Mouse (Mus musculus): ENCODE results near the gene Wdtc1. TPM values are rescaled to one million over a fixed set of nuclear protein-coding genes. Genes with fewer than 3 reads are reported as not detected.

The Wdtc1 gene
- total RNA-seq, 1 experiment = 91.8 TPM

DNA sequence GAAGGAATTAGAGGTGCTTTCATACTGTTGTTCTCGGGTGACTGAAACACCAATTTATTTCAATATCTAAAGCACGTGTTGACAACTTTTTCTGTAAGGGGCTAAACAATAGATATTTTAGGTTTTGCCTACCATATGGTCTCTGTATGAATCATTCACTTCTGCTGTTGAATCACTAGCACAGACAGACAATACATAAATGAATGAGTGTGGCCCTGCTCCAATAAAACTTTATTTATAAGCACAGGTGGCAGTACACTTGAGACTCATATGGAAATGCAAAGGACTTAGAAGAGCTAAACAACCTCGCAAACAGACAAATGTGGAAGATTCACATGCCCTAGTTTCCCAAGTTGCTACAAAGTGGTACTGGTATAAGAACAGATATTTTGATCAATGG, 33.6 kb downstream of the Wdtc1 start:
- Histone ChIP-seq H3K27ac (ENCODE audit: insufficient read depth, low read depth, low read length, poor library complexity, severe bottlenecking) (no peak overlapping the region), H3K36me3 (ENCODE audit: control insufficient read depth, insufficient read depth, low read length, poor library complexity, severe bottlenecking) (peaks cover 10% of the 10 kb centered on the region), H3K4me3 (ENCODE audit: insufficient read depth in 1 of 2, low read depth in 1 of 2, low read length in 2 of 2, poor library complexity in 1 of 2, severe bottlenecking in 1 of 2) (no peak overlapping the region), H3K9ac (ENCODE audit: insufficient read depth, low read depth, low read length, poor library complexity, severe bottlenecking) (no peak overlapping the region), H3K4me1 (ENCODE audit: control insufficient read depth in 2 of 2, insufficient read depth in 2 of 2, low read length in 2 of 2, poor library complexity in 1 of 2) (no peaks in the 10 kb centered on the region), H3K9me3 (ENCODE audit: control insufficient read depth, insufficient read depth, low read depth, low read length) (no peaks in the 10 kb centered on the region)
- TF ChIP-seq ZC3H11A (IDR thresholded peaks at IDR 0.05; ENCODE audit: borderline replicate concordance, low read depth, low read length) (no peak), HCFC1 (IDR thresholded peaks at IDR 0.05; ENCODE audit: borderline replicate concordance, insufficient read depth, low read length) (no peak), MAFK (IDR thresholded peaks at IDR 0.05; ENCODE audit: insufficient read depth, low read depth, low read length) (no peak), CHD2 (IDR thresholded peaks at IDR 0.05; ENCODE audit: low read depth, low read length) (no peak), ZNF384 (IDR thresholded peaks at IDR 0.05; ENCODE audit: low read depth, low read length) (no peak)
- in situ Hi-C loops (cut with MboI; ENCODE audit: low sequenced_read_pairs in 2 of 2, unreplicated experiment in 2 of 2) = no loop called here
- no peak for DNase-seq (ENCODE audit: low read depth, low spot score)

DNA sequence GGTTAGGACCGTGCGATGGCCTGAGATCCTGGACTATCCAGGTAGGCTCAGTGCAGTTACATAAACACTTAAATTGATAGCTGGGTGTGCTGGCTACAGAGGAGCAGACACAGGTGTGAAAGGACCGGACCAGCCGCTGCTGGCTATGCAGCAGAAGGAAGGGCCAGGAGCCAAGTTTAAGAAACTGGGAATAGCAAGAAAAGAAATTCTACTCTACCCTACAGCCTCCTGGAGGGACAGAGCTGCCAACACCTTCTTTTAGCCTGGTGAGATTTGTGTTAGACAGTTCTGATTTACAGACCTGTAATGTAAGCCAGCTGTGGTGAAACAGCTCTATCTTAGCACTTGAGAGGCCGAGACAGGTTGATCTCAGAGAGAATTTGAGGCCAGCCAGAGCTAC, 37.3 kb downstream of the Wdtc1 start:
- H3K27ac ChIP-seq (ENCODE audit: insufficient read depth, low read depth, low read length, poor library complexity, severe bottlenecking) = no peak overlapping the region
- no peaks in the 10 kb centered on the region for H3K4me1 ChIP-seq (ENCODE audit: control insufficient read depth in 2 of 2, insufficient read depth in 2 of 2, low read length in 2 of 2, poor library complexity in 1 of 2)
- no peak for DNase-seq (ENCODE audit: low read depth, low spot score)
- no peak overlapping the region for H3K9ac ChIP-seq (ENCODE audit: insufficient read depth, low read depth, low read length, poor library complexity, severe bottlenecking)
- H3K4me3 ChIP-seq (ENCODE audit: insufficient read depth in 1 of 2, low read depth in 1 of 2, low read length in 2 of 2, poor library complexity in 1 of 2, severe bottlenecking in 1 of 2) = no peak overlapping the region
- in situ Hi-C loops (cut with MboI; ENCODE audit: low sequenced_read_pairs in 2 of 2, unreplicated experiment in 2 of 2) = no loop called here
- peaks cover 13% of the 10 kb centered on the region for H3K36me3 ChIP-seq (ENCODE audit: control insufficient read depth, insufficient read depth, low read length, poor library complexity, severe bottlenecking)
- TF ChIP-seq CHD2 (IDR thresholded peaks at IDR 0.05; ENCODE audit: low read depth, low read length) = no peak
- TF ChIP-seq ZNF384 (IDR thresholded peaks at IDR 0.05; ENCODE audit: low read depth, low read length) = no peak
- TF ChIP-seq ZC3H11A (IDR thresholded peaks at IDR 0.05; ENCODE audit: borderline replicate concordance, low read depth, low read length) = no peak
- no peak for TF ChIP-seq MAFK (IDR thresholded peaks at IDR 0.05; ENCODE audit: insufficient read depth, low read depth, low read length)
- TF ChIP-seq HCFC1 (IDR thresholded peaks at IDR 0.05; ENCODE audit: borderline replicate concordance, insufficient read depth, low read length) = no peak
- H3K9me3 ChIP-seq (ENCODE audit: control insufficient read depth, insufficient read depth, low read depth, low read length) = no peaks in the 10 kb centered on the region

DNA sequence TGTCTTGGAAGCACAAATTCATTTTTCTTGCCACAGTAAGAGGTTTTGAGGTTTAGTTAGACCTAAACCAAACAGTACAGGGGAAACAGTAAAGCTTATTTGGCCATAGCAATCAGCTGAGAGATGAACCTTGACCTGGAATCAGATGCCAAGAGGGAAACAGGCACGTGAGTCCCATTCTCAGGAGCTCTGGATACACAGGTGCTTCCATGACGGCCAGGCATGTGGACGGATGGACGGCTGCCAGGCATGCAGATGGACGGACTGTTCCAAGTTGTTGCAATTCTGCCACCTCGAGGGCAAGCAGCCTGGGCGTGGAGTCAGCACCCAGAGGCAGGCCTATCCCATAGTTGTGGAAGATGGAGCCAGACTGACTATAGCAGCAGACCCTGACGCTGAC, 38.4 kb downstream of the Wdtc1 start:
- H3K9ac ChIP-seq (ENCODE audit: insufficient read depth, low read depth, low read length, poor library complexity, severe bottlenecking) = no peak overlapping the region
- TF ChIP-seq HCFC1 (IDR thresholded peaks at IDR 0.05; ENCODE audit: borderline replicate concordance, insufficient read depth, low read length) (no peak), ZNF384 (IDR thresholded peaks at IDR 0.05; ENCODE audit: low read depth, low read length) (no peak), CHD2 (IDR thresholded peaks at IDR 0.05; ENCODE audit: low read depth, low read length) (no peak), MAFK (IDR thresholded peaks at IDR 0.05; ENCODE audit: insufficient read depth, low read depth, low read length) (no peak), ZC3H11A (IDR thresholded peaks at IDR 0.05; ENCODE audit: borderline replicate concordance, low read depth, low read length) (no peak)
- H3K4me3 ChIP-seq (ENCODE audit: insufficient read depth in 1 of 2, low read depth in 1 of 2, low read length in 2 of 2, poor library complexity in 1 of 2, severe bottlenecking in 1 of 2) = no peak overlapping the region
- H3K36me3 ChIP-seq (ENCODE audit: control insufficient read depth, insufficient read depth, low read length, poor library complexity, severe bottlenecking) = peaks cover 13% of the 10 kb centered on the region
- H3K4me1 ChIP-seq (ENCODE audit: control insufficient read depth in 2 of 2, insufficient read depth in 2 of 2, low read length in 2 of 2, poor library complexity in 1 of 2) = no peaks in the 10 kb centered on the region
- DNase-seq (ENCODE audit: low read depth, low spot score) = no peak
- in situ Hi-C loops (cut with MboI; ENCODE audit: low sequenced_read_pairs in 2 of 2, unreplicated experiment in 2 of 2) = no loop called here
- no peaks in the 10 kb centered on the region for H3K9me3 ChIP-seq (ENCODE audit: control insufficient read depth, insufficient read depth, low read depth, low read length)
- H3K27ac ChIP-seq (ENCODE audit: insufficient read depth, low read depth, low read length, poor library complexity, severe bottlenecking) = no peak overlapping the region

GRCm38 (mm10) chr4:133309948-133310347, 43.3 kb downstream of the Wdtc1 start:
- no peaks in the 10 kb centered on the region for H3K9me3 ChIP-seq (ENCODE audit: control insufficient read depth, insufficient read depth, low read depth, low read length)
- in situ Hi-C loops (cut with MboI; ENCODE audit: low sequenced_read_pairs in 2 of 2, unreplicated experiment in 2 of 2) = loop anchor here in 1 of 2 experiments (10.0 kb wide), 1 partner anchor 305 kb away; no protein-coding TSS in a partner anchor
- peaks cover 24% of the 10 kb centered on the region for H3K36me3 ChIP-seq (ENCODE audit: control insufficient read depth, insufficient read depth, low read length, poor library complexity, severe bottlenecking)
- H3K27ac ChIP-seq (ENCODE audit: insufficient read depth, low read depth, low read length, poor library complexity, severe bottlenecking) = no peak overlapping the region
- no peaks in the 10 kb centered on the region for H3K4me1 ChIP-seq (ENCODE audit: control insufficient read depth in 2 of 2, insufficient read depth in 2 of 2, low read length in 2 of 2, poor library complexity in 1 of 2)
- TF ChIP-seq HCFC1 (IDR thresholded peaks at IDR 0.05; ENCODE audit: borderline replicate concordance, insufficient read depth, low read length) (no peak), MAFK (IDR thresholded peaks at IDR 0.05; ENCODE audit: insufficient read depth, low read depth, low read length) (peak; percentile 22; the same call in 1 of the 2 replicates)
- H3K9ac ChIP-seq (ENCODE audit: insufficient read depth, low read depth, low read length, poor library complexity, severe bottlenecking) = no peak overlapping the region
- no peak overlapping the region for H3K4me3 ChIP-seq (ENCODE audit: insufficient read depth in 1 of 2, low read depth in 1 of 2, low read length in 2 of 2, poor library complexity in 1 of 2, severe bottlenecking in 1 of 2)
- DNase-seq (ENCODE audit: low read depth, low spot score) = peak; percentile 68

DNA sequence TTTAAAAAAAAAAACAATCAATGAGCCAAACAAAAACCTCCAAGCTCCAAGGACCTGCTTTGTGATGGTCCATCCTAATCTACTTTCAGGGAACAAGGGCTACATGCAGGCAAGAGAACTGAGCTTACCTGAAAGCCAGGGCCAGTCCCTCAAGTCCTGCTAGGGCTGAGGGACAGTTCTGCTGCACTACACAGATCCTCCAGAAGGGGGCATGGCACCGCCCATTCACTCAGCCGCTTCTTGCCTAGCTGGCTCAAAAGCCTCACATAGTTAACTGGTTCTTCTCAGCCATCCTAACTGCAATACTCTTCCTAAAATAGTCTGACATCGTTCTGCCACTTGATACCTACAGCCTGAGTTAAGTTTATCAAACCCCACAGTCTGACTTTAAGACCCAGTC, 46.0 kb downstream of the Wdtc1 start:
- no peak overlapping the region for H3K9ac ChIP-seq (ENCODE audit: insufficient read depth, low read depth, low read length, poor library complexity, severe bottlenecking)
- DNase-seq (ENCODE audit: low read depth, low spot score) = peak; percentile 58
- no peak overlapping the region for H3K4me3 ChIP-seq (ENCODE audit: insufficient read depth in 1 of 2, low read depth in 1 of 2, low read length in 2 of 2, poor library complexity in 1 of 2, severe bottlenecking in 1 of 2)
- in situ Hi-C loops (cut with MboI; ENCODE audit: low sequenced_read_pairs in 2 of 2, unreplicated experiment in 2 of 2) = loop anchor here in 1 of 2 experiments (10.0 kb wide), 1 partner anchor 303 kb away; no protein-coding TSS in a partner anchor
- H3K4me1 ChIP-seq (ENCODE audit: control insufficient read depth in 2 of 2, insufficient read depth in 2 of 2, low read length in 2 of 2, poor library complexity in 1 of 2) = no peaks in the 10 kb centered on the region
- H3K9me3 ChIP-seq (ENCODE audit: control insufficient read depth, insufficient read depth, low read depth, low read length) = no peaks in the 10 kb centered on the region
- TF ChIP-seq MAFK (IDR thresholded peaks at IDR 0.05; ENCODE audit: insufficient read depth, low read depth, low read length) (no peak), ZC3H11A (IDR thresholded peaks at IDR 0.05; ENCODE audit: borderline replicate concordance, low read depth, low read length) (no peak), ZNF384 (IDR thresholded peaks at IDR 0.05; ENCODE audit: low read depth, low read length) (no peak), HCFC1 (IDR thresholded peaks at IDR 0.05; ENCODE audit: borderline replicate concordance, insufficient read depth, low read length) (no peak), CHD2 (IDR thresholded peaks at IDR 0.05; ENCODE audit: low read depth, low read length) (no peak)
- no peak overlapping the region for H3K27ac ChIP-seq (ENCODE audit: insufficient read depth, low read depth, low read length, poor library complexity, severe bottlenecking)
- peaks cover 32% of the 10 kb centered on the region for H3K36me3 ChIP-seq (ENCODE audit: control insufficient read depth, insufficient read depth, low read length, poor library complexity, severe bottlenecking)
